Mouse (Mus musculus): ENCODE measurements at regions not wholly inside any gene's neighbourhood (a gene's known extent, or its start where the extent isn't known, plus 50 kb on each side); places are given as distances from the start of the nearest gene placed in this dataset.

GRCm38 (mm10) chr7:68428946-68429345 lies 155.3 kb downstream of the Fam169b start:
- TF ChIP-seq CTCF (IDR thresholded peaks at IDR 0.05; ENCODE audit: extremely low read depth, insufficient read depth, insufficient read length, insufficient replicate concordance) = no peak
- TF ChIP-seq POLR2A (IDR thresholded peaks at IDR 0.05; ENCODE audit: low read depth, low read length) = no peak
